Mouse (Mus musculus) limb, embryonic 11.5 days (tissue): ENCODE measurements around the gene Garem2. TPM values are rescaled to one million over a fixed set of nuclear protein-coding genes. Genes with fewer than 3 reads are reported as not detected.

ENCODE experiments used
- ATAC-seq: fragments of 200-750 bp; cut with Nextera tagmentation; 2 replicates; pipeline ENCODE4 v1.8.0; 2017; ENCODE audit warnings: low read depth; ENCODE audit not compliant: insufficient number of reproducible peaks, low FRiP score, low TSS enrichment
- DNase-seq: peaks from one replicate; pipeline ENCODE4 v3.0.0-alpha.2; 2015; ENCODE audit warnings: low spot score
- H3K27ac ChIP-seq: fragments of 300-500 bp; sonication (generic); replicated peaks from 2 replicates; pipeline ENCODE4 v1.5.1; 2014; ENCODE audit warnings: low read depth, mild to moderate bottlenecking, low read length
- H3K27me3 ChIP-seq: fragments of 300-500 bp; sonication (generic); 2 replicates; pipeline ENCODE4 v1.6.1; 2014; ENCODE audit warnings: mild to moderate bottlenecking, low read length, mixed read lengths; ENCODE audit not compliant: control insufficient read depth, insufficient read depth
- H3K36me3 ChIP-seq: fragments of 300-500 bp; sonication (generic); 2 replicates; pipeline ENCODE4 v1.6.1; 2014; ENCODE audit warnings: mild to moderate bottlenecking, low read length, moderate library complexity, mixed read lengths; ENCODE audit not compliant: control insufficient read depth, insufficient read depth
- H3K4me1 ChIP-seq: fragments of 300-500 bp; sonication (generic); 2 replicates; pipeline ENCODE4 v1.6.1; 2014; ENCODE audit warnings: low read length, mixed read lengths; ENCODE audit not compliant: control insufficient read depth, insufficient read depth
- H3K4me2 ChIP-seq: fragments of 300-500 bp; sonication (generic); 2 replicates; pipeline ENCODE4 v1.6.1; 2014; ENCODE audit warnings: low read depth, mild to moderate bottlenecking, moderate library complexity; ENCODE audit not compliant: severe bottlenecking
- H3K4me3 ChIP-seq: fragments of 300-500 bp; sonication (generic); 2 replicates; pipeline ENCODE4 v1.5.1; 2014; ENCODE audit warnings: low read depth, low read length
- H3K9ac ChIP-seq: fragments of 300-500 bp; sonication (generic); 2 replicates; pipeline ENCODE4 v1.6.1; 2014; ENCODE audit warnings: mild to moderate bottlenecking, low read length
- H3K9me3 ChIP-seq: fragments of 300-500 bp; sonication (generic); 2 replicates; pipeline ENCODE4 v1.6.1; 2016; ENCODE audit warnings: low read length; ENCODE audit not compliant: control insufficient read depth
- WGBS: fragments of 180-500 bp; shearing (Covaris S2); extraction: QIAGEN DNeasy Blood & Tissue Kit; methylation state at CpG from one replicate; pipeline ENCODE4 v1.1.7; 2014; 5-methylcytosine and 5-hydroxymethylcytosine counted together
- polyA plus RNA-seq: library from polyadenylated mRNA; unstranded; fragments of >200 nt; fragmentation: Nextera tagmentation; extraction: Ambion mirVana; gene quantifications from 2 replicates; pipeline ENCODE4 v1.2.1, GENCODE M21; 2014

Garem2 gene
- polyA plus RNA-seq, 1 experiment from 2014 or later, result 0.44 TPM

DNA sequence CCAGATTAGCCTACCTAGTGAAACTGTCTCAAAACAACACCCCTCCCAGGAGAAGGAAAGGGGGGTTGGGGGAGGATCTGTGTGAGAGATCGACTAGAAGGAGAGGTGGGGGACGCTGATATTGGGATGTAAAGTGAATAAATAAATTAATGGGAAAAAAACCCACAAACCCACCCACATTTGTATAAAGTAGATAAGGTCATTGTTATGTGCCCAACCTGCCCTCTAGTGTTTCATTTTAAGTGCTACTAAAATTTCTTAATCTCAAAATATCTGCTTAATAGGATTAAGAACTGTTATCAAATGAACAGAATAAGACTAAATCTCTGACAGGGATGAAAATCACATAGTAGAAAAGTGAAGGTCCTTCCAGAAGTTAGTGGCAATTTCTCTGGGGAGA is 10.6 kb upstream of the Garem2 start:
- H3K4me1 ChIP-seq, result no peaks in the 10 kb centered on the region
- ATAC-seq, result no peak
- H3K4me2 ChIP-seq, result no peak overlapping the region
- H3K27me3 ChIP-seq, result no peaks in the 10 kb centered on the region
- H3K9ac ChIP-seq, result no peak overlapping the region
- H3K36me3 ChIP-seq, result no peaks in the 10 kb centered on the region
- DNase-seq, result no peak
- H3K4me3 ChIP-seq, result no peak overlapping the region
- H3K27ac ChIP-seq, result no peak overlapping the region
- 57% methylated on average over 2 of the region's 2 CpGs for WGBS
- H3K9me3 ChIP-seq, result no peaks in the 10 kb centered on the region

DNA sequence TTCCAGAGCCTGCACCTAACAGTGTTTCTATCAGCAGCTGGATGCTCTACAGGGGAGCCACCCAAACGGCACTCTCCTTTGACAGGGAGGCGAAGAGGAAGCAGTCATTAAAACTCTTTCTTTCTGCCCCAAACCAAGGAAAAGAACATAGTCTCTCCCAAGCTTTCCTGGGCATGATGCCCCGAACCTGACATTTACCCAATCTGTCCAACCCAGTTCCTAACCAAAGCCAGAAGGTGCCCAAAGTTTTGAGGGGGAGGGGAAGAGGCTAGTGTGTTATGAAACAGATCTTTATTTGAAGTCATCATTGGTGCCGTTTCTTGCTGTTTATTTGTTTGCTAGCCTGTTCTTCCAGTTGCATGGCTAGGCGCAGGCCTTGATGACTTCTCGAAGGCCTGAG is 9.2 kb upstream of the Garem2 start:
- Histone ChIP-seq H3K27me3 (no peaks in the 10 kb centered on the region), H3K36me3 (no peaks in the 10 kb centered on the region), H3K4me2 (no peak overlapping the region), H3K9ac (no peak overlapping the region), H3K9me3 (no peaks in the 10 kb centered on the region), H3K4me1 (no peaks in the 10 kb centered on the region), H3K4me3 (no peak overlapping the region), H3K27ac (no peak overlapping the region)
- DNase-seq, result no peak
- no peak for ATAC-seq
- WGBS, result 62% methylated on average over 6 of the region's 6 CpGs

DNA sequence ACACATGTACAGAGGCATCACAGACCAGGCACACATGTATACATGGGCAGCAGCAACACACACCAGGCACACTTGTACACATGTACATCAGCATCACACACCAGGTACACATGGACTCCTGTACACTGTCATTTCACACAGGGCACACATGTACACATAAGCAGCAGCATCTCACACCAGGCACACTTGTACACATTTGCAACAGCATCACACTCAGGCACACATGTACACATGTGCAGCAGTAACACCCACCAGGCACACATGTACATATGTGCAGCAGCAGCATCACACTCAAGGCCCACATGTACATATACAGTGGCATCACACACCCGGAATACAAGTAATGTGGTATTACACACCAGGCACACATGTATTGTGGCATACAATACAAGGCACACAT is 6.7 kb upstream of the Garem2 start:
- no peak overlapping the region for H3K4me3 ChIP-seq
- WGBS, result 86% methylated on average over 1 of the region's 1 CpGs
- DNase-seq, result no peak
- H3K27ac ChIP-seq, result no peak overlapping the region
- H3K4me1 ChIP-seq, result no peaks in the 10 kb centered on the region
- H3K36me3 ChIP-seq, result no peaks in the 10 kb centered on the region
- no peak for ATAC-seq
- peaks cover 2% of the 10 kb centered on the region for H3K27me3 ChIP-seq
- H3K4me2 ChIP-seq, result no peak overlapping the region
- no peak overlapping the region for H3K9ac ChIP-seq
- H3K9me3 ChIP-seq, result no peaks in the 10 kb centered on the region

DNA sequence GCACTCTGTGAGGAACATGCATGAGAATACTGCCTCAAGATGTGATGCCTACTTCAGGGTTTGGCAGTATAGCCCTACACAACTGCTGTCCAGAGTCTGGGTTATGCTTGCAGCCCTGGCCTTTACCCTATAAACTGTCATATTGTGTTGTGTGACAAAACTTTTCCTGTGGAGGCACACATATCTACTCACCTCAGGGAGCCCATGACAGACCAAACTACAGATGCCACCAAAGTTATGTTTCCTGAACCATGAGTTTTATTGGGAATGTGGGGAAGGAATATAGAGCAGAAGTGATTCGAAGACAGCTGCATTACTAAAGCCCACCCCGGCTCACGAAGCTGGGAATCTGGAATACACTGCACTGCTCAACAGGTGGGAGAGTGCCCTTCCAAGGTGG is 1.6 kb upstream of the Garem2 start:
- Histone ChIP-seq H3K27ac (no peak overlapping the region), H3K4me2 (no peak overlapping the region), H3K4me3 (no peak overlapping the region), H3K9ac (no peak overlapping the region), H3K36me3 (no peaks in the 10 kb centered on the region), H3K4me1 (peaks cover 17% of the 10 kb centered on the region), H3K9me3 (no peaks in the 10 kb centered on the region), H3K27me3 (peaks cover 39% of the 10 kb centered on the region)
- 90% methylated on average over 3 of the region's 3 CpGs for WGBS
- DNase-seq (no peak), ATAC-seq (no peak)

DNA sequence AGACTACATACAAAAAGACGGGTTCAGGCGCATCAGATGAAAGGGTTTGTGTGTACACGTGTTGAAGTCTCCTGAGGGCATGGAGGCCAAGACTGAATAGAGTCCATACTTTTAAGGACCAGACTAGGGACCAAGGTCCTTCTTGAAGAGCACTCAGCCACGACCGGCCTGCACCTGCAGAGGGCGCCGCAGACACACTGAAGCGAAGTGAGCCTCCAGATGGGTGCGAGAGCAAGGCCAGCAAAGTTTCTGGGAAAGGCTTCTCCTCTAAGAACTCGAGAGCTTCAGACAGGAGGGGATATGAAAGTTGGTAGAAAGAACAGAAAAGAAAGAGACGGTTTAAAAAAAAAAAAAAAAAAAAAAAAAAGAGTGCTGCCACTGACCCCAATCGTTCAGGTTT is 622 bp upstream of the Garem2 start:
- Histone ChIP-seq H3K4me1 (peaks cover 17% of the 10 kb centered on the region), H3K9me3 (no peaks in the 10 kb centered on the region), H3K4me2 (peak overlapping the region; percentile 95; the same call in 1 of the 2 replicates), H3K9ac (no peak overlapping the region), H3K4me3 (peak overlapping the region; percentile 46; the same call in 1 of the 2 replicates), H3K27me3 (peaks cover 40% of the 10 kb centered on the region), H3K27ac (no peak overlapping the region), H3K36me3 (no peaks in the 10 kb centered on the region)
- DNase-seq (peak; percentile 80), ATAC-seq (no peak)
- whole genome bisulfite sequencing, result 4% methylated on average over 11 of the region's 12 CpGs

DNA sequence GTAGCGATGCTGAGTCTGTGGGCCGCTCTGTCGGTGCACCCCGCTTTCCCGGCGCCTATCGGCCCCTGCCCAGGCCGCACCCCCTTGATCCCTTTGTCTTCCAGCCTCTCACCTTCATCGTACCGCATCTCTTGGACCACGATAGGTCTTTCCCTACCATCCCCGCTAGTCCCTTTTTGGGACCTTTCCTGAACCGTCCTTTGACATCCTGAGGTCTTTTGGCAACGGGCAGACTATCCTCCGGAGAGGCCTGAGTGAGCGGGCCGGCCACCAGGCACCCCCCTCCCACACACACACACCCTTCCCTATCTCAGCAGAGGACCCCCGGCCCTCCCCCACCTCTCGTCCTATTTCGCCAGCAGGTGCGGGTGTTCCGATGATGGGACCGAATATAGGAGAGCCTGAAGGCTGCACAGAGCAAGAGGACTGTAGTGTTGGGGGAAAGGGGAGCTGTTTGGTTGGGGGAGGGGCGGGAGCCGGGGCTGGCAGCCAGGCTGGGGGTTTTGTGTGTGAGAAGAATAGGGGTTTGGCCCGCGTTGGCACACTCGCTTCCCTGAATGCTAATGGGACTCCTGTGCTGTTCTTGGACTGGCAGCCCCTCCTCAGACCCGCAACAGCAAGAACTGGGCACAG is 823 bp downstream of the Garem2 start, which contains the start of gene 3110082J24Rik:
Gene 3110082J24Rik (minus strand): TSS at position 419 of the 633 bp plus-strand sequence.
- Histone ChIP-seq H3K27ac (no peak within 1 kb of the TSS), H3K4me2 (peak within 1 kb of the TSS; percentile 95), H3K27me3 (peaks cover 45% of the 10 kb centered on the region), H3K9me3 (no peaks in the 10 kb centered on the region), H3K4me3 (peak within 1 kb of the TSS; percentile 46), H3K36me3 (no peaks in the 10 kb centered on the region), H3K9ac (peak within 1 kb of the TSS; percentile 43; the same call in 1 of the 2 replicates), H3K4me1 (peaks cover 23% of the 10 kb centered on the region)
- no peak for ATAC-seq
- 1% methylated on average over 29 of the region's 29 CpGs for WGBS
- DNase-seq, result peak; percentile 47

DNA sequence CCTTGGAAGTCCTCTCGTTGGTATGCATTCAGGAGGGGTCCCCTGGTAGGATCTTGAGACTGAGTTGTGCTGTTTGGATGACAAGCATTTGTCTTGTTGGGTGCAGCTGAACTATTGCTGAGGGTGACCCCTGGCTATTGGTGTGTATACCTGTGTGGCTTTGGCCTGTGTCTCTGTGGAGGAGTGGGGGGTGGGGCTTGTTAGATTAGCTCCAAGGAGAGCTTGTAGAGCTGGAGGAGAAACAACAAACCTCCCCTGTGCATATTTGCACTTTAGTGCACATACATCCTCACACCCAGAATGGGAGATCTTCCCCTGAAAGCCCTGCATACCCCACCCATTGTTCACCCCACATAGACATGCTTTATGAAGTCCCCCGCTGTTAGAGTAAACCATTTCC is 1.8 kb downstream of the Garem2 start:
- ATAC-seq (no peak), DNase-seq (no peak)
- Histone ChIP-seq H3K4me3 (no peak overlapping the region), H3K4me2 (no peak overlapping the region), H3K9ac (no peak overlapping the region), H3K27me3 (peaks cover 45% of the 10 kb centered on the region), H3K4me1 (peaks cover 30% of the 10 kb centered on the region), H3K36me3 (no peaks in the 10 kb centered on the region), H3K9me3 (no peaks in the 10 kb centered on the region), H3K27ac (no peak overlapping the region)
- 23% methylated on average over 2 of the region's 2 CpGs for WGBS

DNA sequence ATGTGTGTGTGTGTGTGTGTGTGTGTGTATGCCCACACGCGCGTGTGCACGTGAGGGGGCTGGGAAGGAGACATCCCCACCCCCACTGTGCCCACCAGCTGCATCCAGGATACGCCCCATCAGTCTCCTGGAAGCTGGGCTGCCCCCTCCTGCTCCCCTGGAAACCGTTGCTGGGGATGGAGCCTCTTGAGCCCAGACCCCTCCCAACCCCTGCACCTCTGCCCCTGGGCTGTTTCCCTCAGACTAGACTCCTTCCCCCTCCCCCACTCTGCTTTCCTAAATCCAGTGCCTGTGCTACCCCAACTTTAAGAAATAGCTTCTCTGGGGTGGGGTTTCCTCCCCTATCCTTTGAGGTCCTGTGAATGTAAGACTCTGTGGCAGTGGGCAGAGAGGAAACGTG is 2.2 kb downstream of the Garem2 start:
- H3K36me3 ChIP-seq, result no peaks in the 10 kb centered on the region
- no peaks in the 10 kb centered on the region for H3K9me3 ChIP-seq
- H3K27ac ChIP-seq, result no peak overlapping the region
- H3K27me3 ChIP-seq, result peaks cover 45% of the 10 kb centered on the region
- no peak overlapping the region for H3K9ac ChIP-seq
- peaks cover 30% of the 10 kb centered on the region for H3K4me1 ChIP-seq
- DNase-seq (no peak), ATAC-seq (no peak)
- 5% methylated on average over 7 of the region's 7 CpGs for WGBS
- no peak overlapping the region for H3K4me2 ChIP-seq
- no peak overlapping the region for H3K4me3 ChIP-seq

DNA sequence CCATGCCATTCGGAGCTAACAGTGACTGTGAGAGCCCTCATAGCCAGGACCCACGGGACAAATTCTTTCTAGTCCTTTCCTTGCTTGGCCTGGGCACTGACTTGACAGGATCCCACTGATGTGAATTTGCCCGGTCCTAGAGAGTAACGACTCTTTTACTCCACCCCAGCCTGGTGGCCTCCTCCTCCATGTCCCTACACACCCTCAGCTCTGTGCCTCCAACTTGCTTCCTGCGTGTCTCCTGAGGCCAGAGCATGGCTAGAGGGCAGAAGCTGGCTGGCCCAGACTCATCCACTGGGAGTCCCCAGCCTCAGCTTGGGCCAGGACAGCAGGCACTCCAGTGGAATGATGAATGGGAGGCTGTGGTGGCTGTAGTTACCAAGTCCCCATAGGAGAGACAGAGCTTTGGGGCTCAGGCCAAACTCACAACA is 2.7 kb downstream of the Garem2 start:
- ATAC-seq, result no peak
- H3K4me3 ChIP-seq, result no peak overlapping the region
- no peak for DNase-seq
- no peaks in the 10 kb centered on the region for H3K9me3 ChIP-seq
- H3K9ac ChIP-seq, result no peak overlapping the region
- WGBS, result 10% methylated on average over 5 of the region's 5 CpGs
- H3K4me1 ChIP-seq, result peaks cover 30% of the 10 kb centered on the region
- H3K4me2 ChIP-seq, result no peak overlapping the region
- H3K27me3 ChIP-seq, result peaks cover 45% of the 10 kb centered on the region
- H3K27ac ChIP-seq, result no peak overlapping the region
- H3K36me3 ChIP-seq, result no peaks in the 10 kb centered on the region
